Mouse (Mus musculus) embryonic fibroblast, embryonic 13.5 days (primary cell): ENCODE data around the gene Mrpl35.

Experiments
- CTCF ChIP-seq: IDR thresholded peaks from 2 replicates; pipeline ENCODE4 v1.5.1; 2011; ENCODE audit warnings: mild to moderate bottlenecking, control low read depth, low read length, moderate library complexity, borderline replicate concordance; ENCODE audit not compliant: insufficient read depth
- POLR2A ChIP-seq: IDR thresholded peaks from 2 replicates; pipeline ENCODE4 v1.6.1; 2011; ENCODE audit warnings: low read depth, mild to moderate bottlenecking, control low read depth, low read length, moderate library complexity

GRCm38 (mm10) chr6:71780431-71780830 is 46.3 kb downstream of the Mrpl35 start:
- no peak for TF ChIP-seq CTCF
- no peak for TF ChIP-seq POLR2A
